Mouse (Mus musculus) thymus, adult 2 months (tissue): ENCODE measurements around the gene Zc3h12d. TPM values are rescaled to one million over a fixed set of nuclear protein-coding genes. Genes with fewer than 3 reads are reported as not detected.

Experiments used
- DNase-seq: peaks from one replicate; pipeline ENCODE4 v3.0.0; 2021
- H3K27ac ChIP-seq: fragments of 200-500 bp; 2 replicates; pipeline ENCODE4 v1.5.1; 2012; ENCODE audit warnings: low read length, control low read depth; ENCODE audit not compliant: control insufficient read depth, insufficient read depth
- H3K27me3 ChIP-seq: fragments of 200-500 bp; 2 replicates; pipeline ENCODE4 v1.6.1; 2012; ENCODE audit warnings: mild to moderate bottlenecking, low read length, moderate library complexity, mixed read lengths; ENCODE audit not compliant: control insufficient read depth, insufficient read depth
- H3K36me3 ChIP-seq: fragments of 200-500 bp; 2 replicates; pipeline ENCODE4 v1.6.1; 2012; ENCODE audit warnings: mild to moderate bottlenecking, low read length, moderate library complexity; ENCODE audit not compliant: control insufficient read depth, insufficient read depth
- H3K4me1 ChIP-seq: fragments of 200-500 bp; replicated peaks from 2 replicates; pipeline ENCODE4 v1.6.1; 2012; ENCODE audit warnings: low read length; ENCODE audit not compliant: control insufficient read depth, insufficient read depth
- H3K4me3 ChIP-seq: fragments of 200-500 bp; 2 replicates; pipeline ENCODE4 v1.5.1; 2012; ENCODE audit warnings: mild to moderate bottlenecking, low read length, control low read depth, moderate library complexity; ENCODE audit not compliant: control insufficient read depth, insufficient read depth
- CTCF ChIP-seq: fragments of 200-500 bp; IDR thresholded peaks from 2 replicates; pipeline ENCODE4 v1.5.1; 2012; ENCODE audit warnings: mild to moderate bottlenecking, control low read depth, low read length, moderate library complexity, borderline replicate concordance; ENCODE audit not compliant: control insufficient read depth, poor library complexity, insufficient read depth; ENCODE audit errors: extremely low read depth
- POLR2A ChIP-seq: fragments of 200-500 bp; IDR thresholded peaks from 2 replicates; pipeline ENCODE4 v1.6.1; 2012; ENCODE audit warnings: mild to moderate bottlenecking, low read length, control low read depth, moderate library complexity; ENCODE audit not compliant: control insufficient read depth, poor library complexity, insufficient read depth; ENCODE audit errors: extremely low read depth
- WGBS: fragments of 180-500 bp; shearing (Covaris S2); methylation state at CpG from one replicate; pipeline ENCODE4 v1.1.7; 2018; 5-methylcytosine and 5-hydroxymethylcytosine counted together
- polyA plus RNA-seq: library from polyadenylated mRNA; depleted of rRNA; stranded (reverse); fragments of >200 nt; gene quantifications from 2 replicates; pipeline ENCODE4 v1.2.3, GENCODE M21; 2012

Zc3h12d gene
- polyA plus RNA-seq, 1 experiment: 5.6 TPM

DNA sequence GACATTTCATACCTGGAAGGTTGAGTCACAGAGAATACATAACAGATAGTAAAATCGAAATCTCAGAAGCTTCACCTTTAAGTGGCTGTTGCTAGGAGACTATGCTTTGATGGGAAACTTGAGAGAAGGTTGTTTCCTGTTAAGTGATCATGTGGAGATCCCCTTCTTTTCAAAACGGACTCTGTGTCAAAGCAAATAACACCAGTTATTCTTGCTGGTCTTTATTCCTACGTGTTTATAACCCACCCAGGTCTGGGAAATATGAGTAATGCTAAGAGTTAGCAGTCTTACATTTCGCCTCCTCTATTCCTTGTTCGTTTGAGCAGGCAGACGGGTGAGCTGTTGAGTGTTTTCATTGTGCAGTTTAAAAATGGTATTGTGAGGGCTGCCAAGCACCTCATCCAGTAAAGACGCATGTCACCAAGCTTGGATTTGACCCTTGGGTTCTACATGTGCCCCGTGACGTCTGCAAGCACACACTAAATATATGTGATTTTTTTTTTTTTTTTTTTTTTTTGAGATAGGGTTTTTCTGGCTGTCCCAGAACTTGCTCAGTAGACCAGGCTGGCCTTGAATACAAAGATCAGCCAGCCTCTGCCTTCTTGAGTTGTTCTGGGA, 7.5 kb upstream of the Zc3h12d start:
- H3K27ac ChIP-seq: no peak overlapping the region
- 65% methylated on average over 9 of the region's 9 CpGs for WGBS
- TF ChIP-seq CTCF: no peak
- no peak for TF ChIP-seq POLR2A
- H3K36me3 ChIP-seq: peaks cover 21% of the 10 kb centered on the region
- H3K4me3 ChIP-seq: no peak overlapping the region
- DNase-seq: no peak
- H3K27me3 ChIP-seq: no peaks in the 10 kb centered on the region
- peaks cover 5% of the 10 kb centered on the region; the same call in 1 of the 2 replicates for H3K4me1 ChIP-seq

DNA sequence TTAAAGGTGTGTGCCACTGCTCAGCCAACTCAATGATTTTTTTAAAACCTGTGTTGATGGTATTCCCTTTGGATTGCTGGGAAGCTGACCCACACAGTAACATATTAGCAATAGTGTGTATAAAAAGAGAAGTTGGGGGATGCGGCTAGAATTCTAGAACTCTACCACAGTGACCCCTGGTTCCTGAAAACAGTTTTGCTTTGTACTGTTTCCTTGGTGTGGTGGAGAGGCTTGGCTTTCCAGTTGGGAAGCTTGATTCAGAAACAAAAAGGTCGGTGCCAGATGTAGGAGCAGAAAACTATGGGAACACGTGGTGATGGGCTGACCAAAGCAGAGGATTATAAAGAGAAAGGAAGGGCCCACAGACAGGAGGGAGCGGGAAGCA, 7.0 kb upstream of the Zc3h12d start:
- Histone ChIP-seq H3K4me3 (no peak overlapping the region), H3K27me3 (no peaks in the 10 kb centered on the region), H3K27ac (peak overlapping the region; percentile 29; the same call in 1 of the 2 replicates), H3K4me1 (peaks cover 5% of the 10 kb centered on the region; the same call in 1 of the 2 replicates), H3K36me3 (peaks cover 21% of the 10 kb centered on the region)
- no peak for DNase-seq
- TF ChIP-seq CTCF (no peak), POLR2A (no peak)
- WGBS: 92% methylated on average over 4 of the region's 4 CpGs

DNA sequence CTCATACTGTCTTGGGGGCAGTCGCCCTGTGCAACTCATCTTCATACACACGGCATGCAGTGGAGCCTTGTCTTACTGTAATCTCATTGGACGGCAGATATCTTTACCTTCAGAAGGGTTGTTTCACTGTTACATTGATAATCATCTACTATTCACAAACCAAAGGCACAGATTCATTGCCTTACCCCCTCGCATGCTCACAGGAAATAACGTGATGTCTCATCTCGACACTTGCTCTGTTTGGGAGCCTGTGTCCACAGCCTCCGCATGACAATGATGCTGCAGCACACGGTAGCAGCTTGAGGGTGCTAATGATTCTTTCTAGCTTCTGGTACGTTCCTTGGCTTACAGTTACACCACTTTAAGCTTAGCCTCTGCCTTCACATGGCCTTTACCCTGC, 6.2 kb upstream of the Zc3h12d start:
- no peak for DNase-seq
- no peak overlapping the region for H3K4me3 ChIP-seq
- WGBS: 91% methylated on average over 9 of the region's 9 CpGs
- no peaks in the 10 kb centered on the region for H3K27me3 ChIP-seq
- TF ChIP-seq POLR2A (no peak), CTCF (no peak)
- H3K36me3 ChIP-seq: peaks cover 15% of the 10 kb centered on the region
- peaks cover 5% of the 10 kb centered on the region; the same call in 1 of the 2 replicates for H3K4me1 ChIP-seq
- H3K27ac ChIP-seq: no peak overlapping the region

DNA sequence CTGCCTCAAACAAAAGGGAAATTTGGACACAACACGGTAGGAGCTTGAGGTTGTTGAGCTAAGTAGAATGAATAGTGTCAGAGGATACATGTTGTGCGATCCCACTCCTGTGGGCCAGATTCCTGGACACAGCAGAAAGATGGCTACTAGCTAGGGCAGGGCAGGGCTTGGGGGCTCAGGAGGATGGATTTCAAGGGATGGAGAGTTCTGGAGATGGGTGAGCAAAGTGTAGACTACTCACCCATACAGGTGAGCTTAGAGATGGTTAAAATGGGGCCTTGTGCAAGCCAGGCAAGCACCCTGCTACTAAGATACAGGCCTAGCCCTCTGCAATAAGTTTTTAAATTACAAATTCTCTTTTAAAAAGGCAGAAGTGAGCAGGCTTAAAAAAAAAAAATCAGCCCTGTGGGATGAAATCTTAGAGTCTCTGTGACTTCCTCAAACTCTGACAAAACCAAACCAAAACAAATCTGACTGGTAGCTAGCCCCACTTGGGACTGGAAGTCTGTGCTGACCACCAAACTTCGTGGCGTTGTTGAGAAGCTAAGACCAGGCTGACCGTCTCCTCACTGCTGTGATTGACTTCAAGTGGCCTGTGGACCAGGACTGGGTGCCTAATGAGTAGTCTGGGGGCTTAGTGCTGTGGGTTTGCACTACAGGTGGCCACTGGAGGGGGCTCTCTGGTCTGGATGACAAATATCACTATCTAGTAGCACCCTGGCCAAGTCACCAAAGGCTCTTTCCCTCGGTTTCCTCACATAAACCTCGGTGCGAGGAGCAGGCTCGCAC, 1.3 kb downstream of the Zc3h12d start:
- H3K4me3 ChIP-seq: peak overlapping the region; percentile 4; the same call in 1 of the 2 replicates
- peaks cover 35% of the 10 kb centered on the region for H3K4me1 ChIP-seq
- TF ChIP-seq POLR2A (no peak), CTCF (0 out of 2 replicates have a peak, but pooled peaks have one; percentile 19)
- H3K27me3 ChIP-seq: no peaks in the 10 kb centered on the region
- no peaks in the 10 kb centered on the region for H3K36me3 ChIP-seq
- H3K27ac ChIP-seq: peak overlapping the region; percentile 77
- DNase-seq: peak; percentile 34
- WGBS: 64% methylated on average over 9 of the region's 9 CpGs

DNA sequence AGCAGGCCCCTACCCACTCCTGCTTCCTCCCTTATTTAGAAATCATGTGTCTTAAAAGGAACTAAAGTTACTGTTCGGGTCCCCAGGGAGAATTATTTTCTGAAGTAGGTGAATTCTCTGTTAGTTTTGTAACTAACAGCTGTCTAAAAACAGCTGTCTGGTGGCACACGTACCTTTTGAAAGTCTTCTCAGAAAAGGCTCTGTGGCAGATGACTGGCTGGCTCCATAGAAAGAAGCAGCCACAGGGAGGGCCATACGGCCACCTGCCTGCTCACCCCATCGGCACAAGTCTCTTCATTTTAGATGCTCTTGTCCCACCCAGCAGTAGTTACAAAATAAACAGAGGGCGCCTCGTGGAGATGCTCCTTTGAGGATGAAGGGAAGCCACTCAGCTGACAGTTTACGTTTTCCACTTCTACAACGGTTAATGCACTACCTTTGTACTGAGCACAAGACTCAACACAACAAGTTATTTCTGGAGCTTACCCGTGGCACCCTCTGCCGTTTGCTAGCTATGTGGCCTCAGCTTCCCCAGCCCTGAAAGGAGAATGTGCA, 2.5 kb downstream of the Zc3h12d start:
- WGBS: 26% methylated on average over 10 of the region's 10 CpGs
- no peaks in the 10 kb centered on the region for H3K36me3 ChIP-seq
- no peak overlapping the region for H3K4me3 ChIP-seq
- no peaks in the 10 kb centered on the region for H3K27me3 ChIP-seq
- peak overlapping the region; percentile 77 for H3K27ac ChIP-seq
- no peak for TF ChIP-seq POLR2A
- no peak for TF ChIP-seq CTCF
- DNase-seq: peak; percentile 45
- H3K4me1 ChIP-seq: peaks cover 44% of the 10 kb centered on the region

DNA sequence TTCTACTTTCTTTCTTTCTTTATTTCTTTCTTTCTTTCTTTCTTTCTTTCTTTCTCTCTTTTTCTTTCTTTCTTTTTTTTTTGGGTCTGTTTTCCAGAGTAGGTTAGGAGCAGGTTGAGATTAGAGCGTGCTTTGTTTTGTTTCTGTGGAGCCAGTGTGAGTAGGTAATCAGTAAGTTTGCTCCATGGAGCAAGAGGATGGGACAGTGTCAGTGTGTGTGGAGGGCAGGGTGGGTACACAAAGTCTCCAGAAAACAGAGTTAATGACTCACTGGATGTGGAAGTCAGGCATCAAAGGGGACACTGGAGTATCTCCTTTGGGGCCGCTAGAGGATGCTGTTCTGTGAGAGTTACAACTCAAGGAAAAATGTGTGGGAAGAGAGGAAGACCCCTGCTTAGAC, 4.6 kb downstream of the Zc3h12d start:
- DNase-seq: no peak
- 94% methylated on average over 2 of the region's 2 CpGs for WGBS
- H3K4me1 ChIP-seq: peaks cover 51% of the 10 kb centered on the region
- no peaks in the 10 kb centered on the region for H3K27me3 ChIP-seq
- H3K27ac ChIP-seq: no peak overlapping the region
- no peaks in the 10 kb centered on the region for H3K36me3 ChIP-seq
- TF ChIP-seq CTCF (no peak), POLR2A (no peak)
- no peak overlapping the region for H3K4me3 ChIP-seq
